Mouse (Mus musculus) ES-Bruce4 (cell line): ENCODE data around the gene Rd3l. TPM values are rescaled to one million over a fixed set of nuclear protein-coding genes. Genes with fewer than 3 reads are reported as not detected.
A peak's percentile ranks its signal among the peaks of the same experiment; 100 is the strongest.
"Not testable (repeated sequence)": the region's sequence is repeated elsewhere in the genome, so short reads cannot be mapped to it uniquely, and the experiment has no call there.

Experiments
- H3K27ac ChIP-seq: 2 replicates; pipeline ENCODE4 v1.5.1; 2012; ENCODE audit warnings: low read length, inconsistent platforms; ENCODE audit not compliant: insufficient read depth
- H3K27me3 ChIP-seq: 2 replicates; pipeline ENCODE4 v1.6.1; 2012; ENCODE audit warnings: mild to moderate bottlenecking, low read length, inconsistent platforms; ENCODE audit not compliant: control insufficient read depth, poor library complexity, insufficient read depth, severe bottlenecking
- H3K36me3 ChIP-seq: 2 replicates; pipeline ENCODE4 v1.6.1; 2012; ENCODE audit warnings: inconsistent platforms, mild to moderate bottlenecking, low read length, moderate library complexity; ENCODE audit not compliant: control insufficient read depth, poor library complexity, insufficient read depth, severe bottlenecking
- H3K4me1 ChIP-seq: one replicate; pipeline ENCODE4 v1.8.1; 2011; ENCODE audit warnings: low read length; ENCODE audit not compliant: control insufficient read depth, insufficient read depth
- H3K4me3 ChIP-seq: 2 replicates; pipeline ENCODE4 v1.5.1; 2011; ENCODE audit warnings: low read depth, mild to moderate bottlenecking, low read length
- H3K9ac ChIP-seq: 2 replicates; pipeline ENCODE4 v1.6.1; 2012; ENCODE audit warnings: low read depth, mild to moderate bottlenecking, inconsistent platforms; ENCODE audit not compliant: poor library complexity, severe bottlenecking
- H3K9me3 ChIP-seq: replicated peaks from 2 replicates; pipeline ENCODE4 v1.6.1; 2012; ENCODE audit warnings: mild to moderate bottlenecking, low read length, inconsistent platforms; ENCODE audit not compliant: control insufficient read depth, poor library complexity, insufficient read depth, severe bottlenecking
- CTCF ChIP-seq: IDR thresholded peaks from one replicate; pipeline ENCODE4 v1.8.1; 2011; ENCODE audit warnings: low read depth, low read length
- EP300 ChIP-seq: IDR thresholded peaks from 2 replicates; pipeline ENCODE4 v1.6.1; 2011; ENCODE audit warnings: low read depth, low read length; ENCODE audit not compliant: insufficient read depth
- POLR2A ChIP-seq: IDR thresholded peaks from one replicate; pipeline ENCODE4 v1.8.1; 2011; ENCODE audit warnings: low read length; ENCODE audit not compliant: insufficient read depth
- polyA plus RNA-seq: library from polyadenylated mRNA; stranded (reverse); fragments of >200 nt; gene quantifications from 2 replicates; pipeline ENCODE4 v1.2.4, GENCODE M21; 2011; ENCODE audit warnings: low read depth; ENCODE audit not compliant: missing spikeins, insufficient read depth, insufficient read length

Rd3l gene
- polyA plus RNA-seq, 1 experiment = not detected

DNA sequence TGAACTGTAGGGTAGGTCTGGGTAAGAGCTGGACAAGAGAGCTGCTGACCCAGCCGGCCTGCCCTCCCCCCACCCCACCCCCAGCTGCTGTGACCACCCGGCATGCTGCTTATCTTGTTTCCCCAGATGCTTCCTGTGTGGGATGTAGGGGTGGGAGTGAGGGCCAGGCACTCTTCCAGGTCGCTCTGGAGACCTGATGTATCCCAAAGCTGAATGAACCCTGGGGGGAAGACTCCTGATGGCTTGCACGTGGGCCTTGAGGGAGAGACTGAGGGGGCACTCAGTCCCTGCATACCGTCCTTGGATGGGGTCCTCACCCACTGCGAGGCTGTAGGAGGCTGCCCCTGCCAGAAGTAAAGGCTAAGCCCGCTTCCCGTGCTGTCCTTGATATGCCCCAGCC is 36.0 kb downstream of the Rd3l start:
- Histone ChIP-seq H3K27ac (no peak overlapping the region), H3K9me3 (no peaks in the 10 kb centered on the region), H3K9ac (no peak overlapping the region), H3K4me1 (peaks cover 2% of the 10 kb centered on the region), H3K36me3 (no peaks in the 10 kb centered on the region), H3K4me3 (no peak overlapping the region), H3K27me3 (no peaks in the 10 kb centered on the region)
- no peak for TF ChIP-seq EP300

DNA sequence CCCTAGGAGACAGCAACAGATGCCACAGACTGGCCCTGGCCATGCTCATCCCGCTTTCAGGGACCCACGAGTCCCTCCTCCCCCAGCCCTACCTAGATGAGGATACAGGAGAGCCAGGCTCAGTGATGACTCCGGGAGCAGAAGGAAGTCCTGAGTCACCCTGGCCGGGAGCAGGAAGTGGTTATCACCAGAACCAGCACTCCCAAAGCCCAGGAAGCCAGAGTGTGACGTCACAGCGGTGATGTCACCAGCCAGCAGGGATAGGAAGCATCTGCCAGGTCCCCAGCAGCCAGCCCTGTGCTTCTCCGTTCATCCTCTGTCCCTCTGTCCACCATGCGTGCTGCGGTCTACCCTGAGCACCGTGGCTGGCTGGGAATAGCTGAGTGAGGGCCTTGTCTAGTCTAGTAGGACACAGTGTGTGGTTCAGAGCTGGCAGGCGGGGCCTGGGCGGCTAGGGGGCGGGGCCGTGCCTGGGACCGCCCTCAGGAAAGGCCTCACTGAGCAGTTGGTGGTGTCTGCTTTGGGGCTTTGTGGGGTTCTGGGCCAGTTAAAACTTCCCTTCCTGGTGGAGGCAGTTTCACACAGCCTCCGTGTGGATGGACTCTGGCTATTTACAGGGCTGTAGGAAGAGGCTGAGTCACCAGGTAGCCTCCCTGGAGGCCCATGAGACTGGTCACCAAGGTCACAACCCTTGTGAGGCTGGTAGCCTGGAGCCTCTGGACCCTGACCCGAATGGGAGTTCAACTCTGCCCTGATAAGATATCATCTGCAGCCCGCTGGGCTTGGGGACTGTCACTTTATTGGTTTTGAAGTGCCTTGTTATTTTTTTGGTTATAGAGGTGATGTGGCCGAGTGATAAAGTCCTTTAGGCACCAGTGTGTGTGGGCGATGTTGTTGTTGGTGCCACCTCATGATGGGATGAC is 36.8 kb downstream of the Rd3l start:
- H3K4me3 ChIP-seq = peak overlapping the region; percentile 14; the same call in 1 of the 2 replicates
- not testable (repeated sequence) for H3K4me1 ChIP-seq, H3K9me3 ChIP-seq, H3K27ac ChIP-seq, H3K9ac ChIP-seq, H3K27me3 ChIP-seq, H3K36me3 ChIP-seq

DNA sequence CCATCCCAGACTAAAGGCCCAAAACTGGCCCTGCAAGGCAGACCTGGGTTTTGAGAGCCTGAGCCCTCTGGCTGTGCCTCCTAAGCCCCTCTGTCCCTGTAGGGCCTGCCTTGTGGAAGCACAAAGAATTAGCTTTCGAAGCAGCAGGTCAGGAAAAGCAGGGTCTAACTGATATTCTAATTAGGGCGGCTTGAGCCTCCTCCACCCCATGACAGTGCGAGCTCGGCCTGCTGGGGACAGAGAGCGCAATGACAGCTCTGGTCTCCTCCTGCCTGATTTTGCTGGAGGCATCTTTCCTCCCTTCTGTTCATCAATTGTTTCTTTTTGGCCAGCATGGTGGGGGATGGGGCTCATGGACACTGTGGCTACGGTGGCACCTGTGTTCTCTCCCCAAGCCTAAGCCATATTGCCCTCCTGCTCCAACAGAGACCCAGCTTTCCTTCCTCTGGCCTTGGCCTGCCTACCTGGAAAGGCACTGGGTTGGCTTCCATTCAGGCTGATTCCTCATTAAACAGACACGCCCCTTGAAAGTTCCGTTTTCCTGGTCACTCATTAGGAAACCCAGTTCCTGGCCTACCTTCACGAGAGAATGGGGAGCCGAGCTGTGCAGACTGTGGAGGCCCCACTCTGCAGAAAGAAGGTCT is 37.6 kb downstream of the Rd3l start:
- H3K36me3 ChIP-seq = no peaks in the 10 kb centered on the region
- no peaks in the 10 kb centered on the region for H3K27me3 ChIP-seq
- H3K4me3 ChIP-seq = peak overlapping the region; percentile 14; the same call in 1 of the 2 replicates
- H3K4me1 ChIP-seq = peaks cover 9% of the 10 kb centered on the region
- no peak overlapping the region for H3K27ac ChIP-seq
- H3K9me3 ChIP-seq = no peaks in the 10 kb centered on the region
- TF ChIP-seq POLR2A (no peak), CTCF (no peak)
- no peak overlapping the region for H3K9ac ChIP-seq

- TF ChIP-seq CTCF = no peak
- TF ChIP-seq EP300 = no peak
- no peak for TF ChIP-seq POLR2A
- H3K4me3 ChIP-seq = no peak overlapping the region
- H3K27me3 ChIP-seq = no peaks in the 10 kb centered on the region
- H3K9ac ChIP-seq = no peak overlapping the region
- H3K27ac ChIP-seq = no peak overlapping the region
- H3K9me3 ChIP-seq = no peaks in the 10 kb centered on the region
- H3K36me3 ChIP-seq = no peaks in the 10 kb centered on the region
- peaks cover 18% of the 10 kb centered on the region for H3K4me1 ChIP-seq
Measured at GRCm38 (mm10) chr12:111938623-111939177, 42.4 kb downstream of the Rd3l start.

DNA sequence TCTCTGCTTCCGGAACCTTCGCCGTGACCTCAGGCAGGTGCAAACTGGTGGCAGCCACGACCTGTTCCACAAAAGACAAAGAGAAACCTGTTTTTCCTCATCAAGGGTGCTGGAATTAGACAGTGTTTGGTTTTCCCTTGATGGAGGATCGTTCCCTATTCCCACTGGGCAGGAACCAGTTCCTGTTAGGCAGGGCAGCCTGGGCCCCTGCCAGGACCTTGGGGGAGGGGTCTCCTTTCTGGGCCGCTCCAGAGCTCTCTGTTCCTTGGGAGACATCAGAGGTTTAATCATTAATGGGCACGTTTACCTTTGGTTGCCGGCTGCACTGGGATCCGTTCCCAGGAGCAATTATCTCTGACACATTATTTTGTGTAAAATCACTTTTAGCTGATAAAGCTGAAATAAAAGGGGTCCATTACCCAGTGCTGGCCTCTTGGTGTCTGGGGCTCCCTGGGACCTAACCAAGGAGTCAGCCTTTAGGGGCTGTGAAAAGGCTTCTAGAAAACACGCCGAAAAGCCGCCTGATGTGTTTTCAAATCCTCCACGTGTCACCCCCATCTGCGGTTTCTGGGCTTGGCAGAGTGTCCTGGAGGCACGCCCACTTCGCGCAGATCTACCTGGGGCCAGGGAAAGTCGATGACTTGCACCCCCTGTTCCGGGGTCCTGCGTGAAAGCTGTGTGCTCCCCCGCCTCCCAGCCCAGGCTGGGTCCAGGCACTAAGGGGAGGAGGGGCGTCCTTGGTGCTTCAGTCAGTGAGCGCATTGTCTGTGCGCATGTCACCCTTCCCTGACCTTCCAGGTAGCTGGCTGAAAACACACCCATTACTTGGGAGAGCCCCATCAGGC is 44.2 kb downstream of the Rd3l start:
- Histone ChIP-seq H3K4me3 (peak overlapping the region; percentile 15), H3K9ac (0 out of 2 replicates have a peak overlapping the region, but pooled peaks have one; percentile 4), H3K36me3 (no peaks in the 10 kb centered on the region), H3K27ac (no peak overlapping the region), H3K9me3 (no peaks in the 10 kb centered on the region), H3K27me3 (no peaks in the 10 kb centered on the region), H3K4me1 (peaks cover 17% of the 10 kb centered on the region)
- TF ChIP-seq EP300 (peak; percentile 74; the same call in 1 of the 2 replicates), CTCF (no peak), POLR2A (no peak)
